Mouse (Mus musculus) cerebellum, postnatal 4 days (tissue): Measurements from ENCODE around the gene Eif4g3.

Source experiments
- DNase-seq, 2 experiments: peaks; one replicate each; pipeline ENCODE4 v3.0.0; 2022; ENCODE audit warnings: low spot score in 2 of 2, mixed read lengths in 1 of 2

The Eif4g3 gene

GRCm38 (mm10) chr4:137989426-137989825 lies 3.4 kb upstream of the Eif4g3 start:
- no peak for DNase-seq

- no peak for DNase-seq
Observed at GRCm38 (mm10) chr4:137990433-137990832, 2.4 kb upstream of the Eif4g3 start.

DNA sequence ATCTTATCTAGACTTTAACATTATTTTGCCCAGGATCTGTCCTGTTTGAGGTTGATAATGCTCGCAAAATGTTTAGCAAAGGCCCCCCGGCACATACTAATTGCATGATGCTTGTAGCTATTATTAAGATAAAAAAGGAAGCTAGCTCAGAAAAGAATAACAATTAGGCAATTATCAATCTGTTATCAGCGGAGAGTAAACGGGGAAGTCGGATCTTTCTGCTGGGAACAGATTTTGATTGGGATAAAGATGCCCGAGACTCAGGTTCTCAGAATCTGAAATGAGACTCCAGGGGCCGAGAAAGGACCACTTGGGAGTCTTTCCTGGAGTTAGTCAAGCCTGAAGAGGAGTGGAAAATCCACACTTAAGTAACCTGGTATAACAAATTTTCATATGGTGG lies 1.6 kb upstream of the Eif4g3 start:
- no peak for DNase-seq

GRCm38 (mm10) chr4:137993291-137993758 lies 503 bp downstream of the Eif4g3 start:
- peak; percentile 100 for DNase-seq

GRCm38 (mm10) chr4:137993821-137994561 lies 1.2 kb downstream of the Eif4g3 start:
- peak; percentile 30 to 52 for DNase-seq

- DNase-seq: no peak
Observed at GRCm38 (mm10) chr4:137994562-137995336, 1.9 kb downstream of the Eif4g3 start.

- DNase-seq: no peak
Observed at GRCm38 (mm10) chr4:137995399-137995798, 2.6 kb downstream of the Eif4g3 start.

GRCm38 (mm10) chr4:137998232-137998631 lies 5.4 kb downstream of the Eif4g3 start:
- no peak for DNase-seq

DNA sequence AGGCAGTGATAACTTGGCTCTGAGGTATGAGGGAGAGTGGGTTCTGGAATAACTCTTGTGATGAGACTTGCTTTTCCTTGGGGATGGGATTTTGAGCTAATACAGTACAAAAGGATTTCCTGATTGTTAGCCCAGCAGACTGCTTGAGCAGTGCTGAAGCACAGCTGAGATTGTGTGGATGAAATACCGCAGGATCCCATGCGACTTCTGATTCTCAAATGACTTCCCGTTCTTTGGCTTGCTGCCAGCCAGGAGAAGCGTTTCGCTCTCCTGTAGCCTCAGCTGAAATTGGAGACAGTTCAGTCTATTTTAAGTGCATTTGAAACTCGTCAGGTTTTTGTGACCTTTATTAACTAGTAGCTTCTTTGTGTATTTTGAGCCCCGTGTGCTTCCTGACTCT lies 7.9 kb downstream of the Eif4g3 start:
- no peak for DNase-seq

GRCm38 (mm10) chr4:138003909-138004610 lies 11.2 kb downstream of the Eif4g3 start:
- no peak for DNase-seq

GRCm38 (mm10) chr4:138005781-138006180 lies 13.0 kb downstream of the Eif4g3 start:
- no peak for DNase-seq

DNA sequence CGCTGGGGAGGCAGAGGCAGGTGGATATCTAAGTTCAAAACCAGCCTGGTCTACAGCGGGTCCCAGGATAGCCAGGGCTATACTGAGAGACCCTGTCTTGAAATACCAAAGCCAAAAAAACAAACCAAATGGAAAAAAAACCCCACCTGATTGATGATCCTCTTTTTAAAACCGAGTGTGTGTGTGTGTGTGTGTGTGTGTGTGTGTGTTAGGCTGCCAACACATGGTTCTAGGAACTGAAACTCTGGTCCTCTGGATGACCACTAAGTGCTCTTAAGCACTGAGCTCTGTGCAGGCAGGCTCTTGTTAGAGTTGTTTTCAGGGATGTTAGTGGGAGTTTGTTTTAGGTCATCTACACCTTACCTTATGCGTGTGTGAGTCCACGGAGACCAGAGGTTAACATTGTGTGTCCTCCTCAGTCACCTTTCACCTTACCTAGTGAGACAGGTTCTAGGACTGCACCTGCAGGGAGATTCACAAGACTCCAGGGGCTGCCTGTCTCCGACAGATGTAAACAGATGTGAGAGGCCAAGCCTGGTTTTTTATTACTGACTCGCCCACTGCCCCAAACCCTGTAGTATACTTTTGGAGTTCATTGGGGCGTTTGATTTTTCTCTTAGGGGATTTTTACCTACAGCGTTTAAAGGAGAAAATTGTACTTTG lies 14.3 kb downstream of the Eif4g3 start:
- DNase-seq: no peak

- no peak for DNase-seq
Observed at GRCm38 (mm10) chr4:138008646-138009045, 15.8 kb downstream of the Eif4g3 start.

DNA sequence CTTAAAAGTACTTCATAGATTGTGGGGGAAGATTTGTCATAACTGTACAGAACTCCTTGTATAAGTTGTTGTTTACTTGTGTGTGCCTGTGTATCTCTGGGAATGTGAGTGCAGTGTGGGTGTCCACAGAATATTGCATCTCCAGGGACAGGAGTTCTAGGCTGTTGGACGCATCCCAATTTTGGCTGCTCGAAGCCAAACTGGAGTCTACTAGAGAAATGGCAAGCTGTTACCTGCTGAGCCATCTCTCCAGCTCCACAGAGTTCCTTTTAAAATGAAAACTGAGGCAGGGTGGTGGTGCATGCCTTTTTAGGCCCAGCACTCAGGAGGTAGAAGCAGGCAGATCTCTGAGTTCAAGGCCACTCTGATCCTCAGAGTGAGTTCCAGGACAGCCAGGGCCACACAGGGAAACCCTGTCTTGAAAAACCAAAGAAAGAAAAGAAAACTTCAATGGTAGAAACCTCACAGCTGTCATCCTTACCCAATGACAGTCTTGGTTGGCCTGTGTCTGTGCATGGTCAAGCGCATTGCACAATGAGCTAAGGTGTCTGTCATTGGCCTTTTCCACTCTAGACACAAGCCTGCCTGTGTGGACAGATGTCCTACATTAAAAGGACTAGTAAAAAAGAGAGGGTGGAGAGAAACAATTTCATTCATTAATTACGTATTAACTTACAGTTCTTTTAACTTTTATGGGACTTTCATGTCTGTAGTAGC lies 17.1 kb downstream of the Eif4g3 start:
- DNase-seq: no peak

GRCm38 (mm10) chr4:138013723-138014479 lies 21.1 kb downstream of the Eif4g3 start:
- DNase-seq: no peak

GRCm38 (mm10) chr4:138015966-138016365 lies 23.1 kb downstream of the Eif4g3 start:
- DNase-seq: no peak

GRCm38 (mm10) chr4:138017085-138017637 lies 24.3 kb downstream of the Eif4g3 start:
- no peak for DNase-seq

DNA sequence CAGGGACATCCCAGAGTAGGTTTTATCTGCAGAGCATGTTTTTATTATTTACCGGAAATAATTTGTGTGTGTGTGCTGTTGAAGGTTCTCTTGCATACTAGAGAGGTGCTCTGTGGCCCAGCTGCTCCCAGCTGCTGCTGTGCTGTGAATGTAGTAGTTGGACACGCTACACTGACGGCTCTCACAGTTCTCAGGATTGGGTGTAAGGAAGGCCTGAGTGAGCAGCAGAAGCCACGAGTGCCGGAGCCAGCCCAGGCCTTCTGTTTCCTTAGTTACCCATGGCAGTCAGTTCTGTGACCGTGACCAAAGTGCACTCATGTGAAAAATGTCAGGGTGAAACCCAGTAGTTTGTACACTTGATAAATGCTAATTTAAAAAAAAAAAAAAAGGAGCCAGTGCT lies 25.2 kb downstream of the Eif4g3 start:
- no peak for DNase-seq

DNA sequence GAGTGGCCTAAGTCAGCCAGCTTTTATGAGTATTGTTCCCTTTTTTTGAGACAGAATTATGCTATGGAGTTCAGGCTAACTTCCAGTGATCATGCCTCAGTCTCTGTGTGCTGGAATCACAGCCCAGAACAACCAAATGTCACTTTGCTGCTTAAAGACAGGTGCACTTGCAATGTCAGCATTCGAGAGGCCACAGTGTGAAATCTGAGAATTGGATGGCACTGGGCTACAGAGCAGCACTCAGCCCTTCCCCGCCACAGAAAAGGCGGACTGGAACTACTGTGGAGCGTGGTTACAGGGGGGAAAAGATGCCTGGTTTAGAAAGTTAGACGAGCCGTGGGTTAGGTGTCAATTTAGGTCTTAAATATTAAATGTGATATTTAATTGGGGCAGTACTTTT lies 27.4 kb downstream of the Eif4g3 start:
- no peak for DNase-seq

DNA sequence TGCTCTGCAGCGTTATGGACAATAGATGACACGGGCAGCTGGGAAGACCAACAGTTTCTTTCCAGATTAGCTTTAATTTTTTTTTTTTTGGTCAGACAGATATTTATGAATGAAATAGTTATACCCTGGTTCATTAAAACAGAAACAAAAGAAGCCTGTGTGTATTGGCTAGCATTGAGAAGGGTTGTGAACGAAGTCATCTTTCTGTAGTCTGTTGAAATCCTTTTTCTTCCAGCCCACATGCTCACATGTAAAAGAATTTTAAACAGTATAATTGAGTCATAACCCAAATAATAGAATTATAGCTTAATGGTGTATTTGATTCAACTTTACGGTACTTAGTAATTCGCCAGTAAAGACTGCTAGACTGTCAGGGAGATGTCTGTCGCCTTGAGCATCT lies 28.8 kb downstream of the Eif4g3 start:
- no peak for DNase-seq
